Mouse (Mus musculus) ES-E14 (cell line): ENCODE measurements at regions not wholly inside any gene's neighbourhood (a gene's known extent, or its start where the extent isn't known, plus 50 kb on each side); places are given as distances from the start of the nearest gene placed in this dataset.

Experiments used
- MAFK ChIP-seq: IDR thresholded peaks from 2 replicates; pipeline ENCODE4 v1.6.1; 2014; ENCODE audit warnings: mild to moderate bottlenecking, low read depth, low read length, inconsistent platforms; ENCODE audit not compliant: insufficient read depth
- ZC3H11A ChIP-seq: IDR thresholded peaks from 2 replicates; pipeline ENCODE4 v1.6.1; 2012; ENCODE audit warnings: low read depth, mild to moderate bottlenecking, inconsistent platforms, low read length, borderline replicate concordance
- ZNF384 ChIP-seq: IDR thresholded peaks from 2 replicates; pipeline ENCODE4 v1.6.1; 2012; ENCODE audit warnings: low read depth, low read length, inconsistent platforms

- TF ChIP-seq ZNF384 (no peak), MAFK (no peak), ZC3H11A (no peak)
Measured at GRCm38 (mm10) chr15:93675624-93676023, 79.9 kb upstream of the Prickle1 start.
